Mouse (Mus musculus): ENCODE data around the gene Kcnip1. TPM values are rescaled to one million over a fixed set of nuclear protein-coding genes. Genes with fewer than 3 reads are reported as not detected.

The Kcnip1 gene
- polyA plus RNA-seq, 1 experiment from 2014 or later: 2.5 TPM

- no peak overlapping the region for H3K27ac ChIP-seq (ENCODE audit: low read depth, low read length)
- WGBS: 60% methylated on average over 4 of the region's 4 CpGs
- TF ChIP-seq CTCF (IDR thresholded peaks at IDR 0.05; ENCODE audit: low read depth): no peak
- no peaks in the 10 kb centered on the region for H3K9me3 ChIP-seq (ENCODE audit: control insufficient read depth)
- no peak overlapping the region for H3K4me2 ChIP-seq (replicated peaks; ENCODE audit: low read depth)
- no peak for ATAC-seq
- no peak overlapping the region for H3K9ac ChIP-seq (ENCODE audit: low read depth, low read length)
- no peaks in the 10 kb centered on the region for H3K36me3 ChIP-seq (ENCODE audit: control insufficient read depth, insufficient read depth)
- H3K4me3 ChIP-seq (ENCODE audit: low read depth, low read length): no peak overlapping the region
- H3K4me1 ChIP-seq (replicated peaks; ENCODE audit: control insufficient read depth, insufficient read depth, low read length): no peaks in the 10 kb centered on the region
- no peaks in the 10 kb centered on the region for H3K27me3 ChIP-seq (replicated peaks; ENCODE audit: control insufficient read depth, insufficient read depth, low read length)
These were observed 84.4 kb downstream of the Kcnip1 start for GRCm38 (mm10) chr11:33908360-33909175.

- TF ChIP-seq CTCF (IDR thresholded peaks at IDR 0.05; ENCODE audit: low read depth): no peak
- no peaks in the 10 kb centered on the region for H3K9me3 ChIP-seq (ENCODE audit: control insufficient read depth)
- H3K4me3 ChIP-seq (ENCODE audit: low read depth, low read length): no peak overlapping the region
- no peaks in the 10 kb centered on the region for H3K4me1 ChIP-seq (replicated peaks; ENCODE audit: control insufficient read depth, insufficient read depth, low read length)
- 63% methylated on average over 6 of the region's 6 CpGs for WGBS
- H3K27me3 ChIP-seq (replicated peaks; ENCODE audit: control insufficient read depth, insufficient read depth, low read length): no peaks in the 10 kb centered on the region
- H3K27ac ChIP-seq (ENCODE audit: low read depth, low read length): no peak overlapping the region
- H3K4me2 ChIP-seq (replicated peaks; ENCODE audit: low read depth): no peak overlapping the region
- H3K9ac ChIP-seq (ENCODE audit: low read depth, low read length): no peak overlapping the region
- no peak for ATAC-seq
- no peaks in the 10 kb centered on the region for H3K36me3 ChIP-seq (ENCODE audit: control insufficient read depth, insufficient read depth)
These were observed 89.5 kb downstream of the Kcnip1 start for GRCm38 (mm10) chr11:33903494-33903893.

GRCm38 (mm10) chr11:33902377-33902776, 90.6 kb downstream of the Kcnip1 start:
- Histone ChIP-seq H3K9ac (ENCODE audit: low read depth, low read length) (no peak overlapping the region), H3K4me1 (replicated peaks; ENCODE audit: control insufficient read depth, insufficient read depth, low read length) (no peaks in the 10 kb centered on the region), H3K27me3 (replicated peaks; ENCODE audit: control insufficient read depth, insufficient read depth, low read length) (no peaks in the 10 kb centered on the region), H3K4me3 (ENCODE audit: low read depth, low read length) (no peak overlapping the region), H3K36me3 (ENCODE audit: control insufficient read depth, insufficient read depth) (no peaks in the 10 kb centered on the region), H3K9me3 (ENCODE audit: control insufficient read depth) (no peaks in the 10 kb centered on the region), H3K4me2 (replicated peaks; ENCODE audit: low read depth) (no peak overlapping the region), H3K27ac (ENCODE audit: low read depth, low read length) (no peak overlapping the region)
- ATAC-seq: no peak
- no peak for TF ChIP-seq CTCF (IDR thresholded peaks at IDR 0.05; ENCODE audit: low read depth)
- 61% methylated on average over 10 of the region's 10 CpGs for WGBS

DNA sequence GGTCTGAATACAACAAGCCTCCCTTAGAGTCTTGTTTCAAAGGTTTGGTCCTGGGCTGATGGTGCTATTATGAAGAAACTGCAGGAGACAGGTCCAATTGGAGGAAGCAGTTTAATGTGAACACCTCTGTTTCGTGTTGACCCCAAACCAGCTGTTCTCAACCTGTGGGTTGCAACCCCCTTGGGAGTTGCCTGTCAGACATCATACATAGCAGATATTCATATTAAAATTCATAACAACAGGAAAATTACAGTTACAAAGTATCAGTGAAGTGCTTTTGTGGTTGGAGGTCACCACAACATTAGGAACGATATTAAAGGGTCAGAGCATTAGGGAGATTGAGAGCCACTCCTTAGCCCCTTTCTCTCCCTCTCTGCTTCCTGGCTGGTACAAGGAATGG, 91.2 kb downstream of the Kcnip1 start:
- Histone ChIP-seq H3K36me3 (ENCODE audit: control insufficient read depth, insufficient read depth) (no peaks in the 10 kb centered on the region), H3K27ac (ENCODE audit: low read depth, low read length) (no peak overlapping the region), H3K9me3 (ENCODE audit: control insufficient read depth) (no peaks in the 10 kb centered on the region), H3K9ac (ENCODE audit: low read depth, low read length) (no peak overlapping the region), H3K4me1 (replicated peaks; ENCODE audit: control insufficient read depth, insufficient read depth, low read length) (no peaks in the 10 kb centered on the region), H3K27me3 (replicated peaks; ENCODE audit: control insufficient read depth, insufficient read depth, low read length) (no peaks in the 10 kb centered on the region), H3K4me3 (ENCODE audit: low read depth, low read length) (no peak overlapping the region), H3K4me2 (replicated peaks; ENCODE audit: low read depth) (no peak overlapping the region)
- TF ChIP-seq CTCF (IDR thresholded peaks at IDR 0.05; ENCODE audit: low read depth): no peak
- no peak for ATAC-seq
- WGBS: 71% methylated on average over 2 of the region's 2 CpGs

DNA sequence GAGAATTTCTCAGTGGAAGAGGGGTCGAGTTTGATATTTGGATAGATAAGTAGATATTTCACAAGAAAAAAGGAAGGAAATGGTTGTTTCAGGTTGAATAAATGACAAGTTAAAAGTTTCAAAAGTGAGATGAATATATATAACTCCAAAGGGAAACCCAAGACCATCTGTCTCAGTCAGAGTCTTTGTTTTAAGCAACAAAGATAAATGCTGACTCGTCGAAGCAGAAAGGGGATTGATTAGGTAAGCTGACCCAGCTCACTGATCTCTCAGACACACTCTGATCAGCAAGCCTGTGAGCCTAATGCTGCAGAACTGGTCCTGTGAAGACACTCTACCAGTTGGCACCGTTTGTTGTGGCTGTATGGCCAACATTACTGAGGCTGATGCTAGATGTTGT, 101.9 kb downstream of the Kcnip1 start:
- Histone ChIP-seq H3K36me3 (ENCODE audit: control insufficient read depth, insufficient read depth) (no peaks in the 10 kb centered on the region), H3K4me2 (replicated peaks; ENCODE audit: low read depth) (no peak overlapping the region), H3K27me3 (replicated peaks; ENCODE audit: control insufficient read depth, insufficient read depth, low read length) (no peaks in the 10 kb centered on the region), H3K27ac (ENCODE audit: low read depth, low read length) (no peak overlapping the region), H3K4me3 (ENCODE audit: low read depth, low read length) (no peak overlapping the region), H3K9me3 (ENCODE audit: control insufficient read depth) (no peaks in the 10 kb centered on the region), H3K4me1 (replicated peaks; ENCODE audit: control insufficient read depth, insufficient read depth, low read length) (no peaks in the 10 kb centered on the region), H3K9ac (ENCODE audit: low read depth, low read length) (no peak overlapping the region)
- TF ChIP-seq CTCF (IDR thresholded peaks at IDR 0.05; ENCODE audit: low read depth): no peak
- no peak for ATAC-seq
- 78% methylated on average over 4 of the region's 4 CpGs for whole genome bisulfite sequencing

DNA sequence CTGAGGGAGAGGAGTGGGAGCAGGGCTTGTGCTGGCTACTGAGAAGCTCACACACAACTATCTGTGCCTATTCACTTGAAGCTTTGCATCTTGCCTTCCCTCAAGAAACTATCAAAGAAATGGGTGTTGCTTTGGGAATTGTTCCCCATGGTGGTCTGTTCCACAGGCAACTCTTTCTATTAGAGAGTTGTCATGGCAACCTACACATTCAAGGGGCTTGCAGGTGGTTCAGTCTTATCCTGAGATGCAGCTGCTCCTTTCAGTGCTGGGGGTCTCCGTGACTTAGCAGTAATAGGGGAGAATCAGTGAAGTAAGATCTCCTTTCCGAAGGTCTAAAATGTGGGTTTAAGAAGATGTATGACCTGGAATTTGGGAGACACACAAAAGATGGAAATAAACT, 102.6 kb downstream of the Kcnip1 start:
- no peak overlapping the region for H3K4me2 ChIP-seq (replicated peaks; ENCODE audit: low read depth)
- no peak overlapping the region for H3K27ac ChIP-seq (ENCODE audit: low read depth, low read length)
- TF ChIP-seq CTCF (IDR thresholded peaks at IDR 0.05; ENCODE audit: low read depth): no peak
- no peak overlapping the region for H3K4me3 ChIP-seq (ENCODE audit: low read depth, low read length)
- no peaks in the 10 kb centered on the region for H3K4me1 ChIP-seq (replicated peaks; ENCODE audit: control insufficient read depth, insufficient read depth, low read length)
- no peak for ATAC-seq
- WGBS: 80% methylated on average over 2 of the region's 2 CpGs
- H3K27me3 ChIP-seq (replicated peaks; ENCODE audit: control insufficient read depth, insufficient read depth, low read length): no peaks in the 10 kb centered on the region
- no peak overlapping the region for H3K9ac ChIP-seq (ENCODE audit: low read depth, low read length)
- no peaks in the 10 kb centered on the region for H3K9me3 ChIP-seq (ENCODE audit: control insufficient read depth)
- H3K36me3 ChIP-seq (ENCODE audit: control insufficient read depth, insufficient read depth): no peaks in the 10 kb centered on the region
